Mouse (Mus musculus): ENCODE measurements at regions not wholly inside any gene's neighbourhood (a gene's known extent, or its start where the extent isn't known, plus 50 kb on each side); places are given as distances from the start of the nearest gene placed in this dataset.

- TF ChIP-seq POLR2A (IDR thresholded peaks at IDR 0.05; ENCODE audit: extremely low read depth, insufficient read depth, low read length) (no peak), CTCF (IDR thresholded peaks at IDR 0.05; ENCODE audit: extremely low read depth, insufficient read depth, low read length) (no peak)
Measured at GRCm38 (mm10) chr12:110024295-110024694, 254.6 kb upstream of the Dio3 start.

Measured in cortical plate, adult 2 months (tissue).